Mouse (Mus musculus) B cell, adult 62 days (primary cell): ENCODE data around the gene Ccr3. TPM values are rescaled to one million over a fixed set of nuclear protein-coding genes. Genes with fewer than 3 reads are reported as not detected.

ENCODE experiments used
- total RNA-seq: library from RNA; stranded (reverse); gene quantifications from 4 replicates; pipeline ENCODE4 v1.2.4, GENCODE M21; 2023

The Ccr3 gene
- total RNA-seq: 0.69 to 1.3 TPM (median 0.93 TPM) in 4 replicates

GRCm38 (mm10) chr9:124021672-124022071 lies at the start of gene Ccr3:
Ccr3 (plus strand) TSS chr9:124021972.

GRCm38 (mm10) chr9:123978308-123978707 lies 43.5 kb upstream of the Ccr3 start, which contains the start of gene Ccr1l1:
Ccr1l1 (minus strand) TSS chr9:123978408.

Other genes starting within 250 kb of the Ccr3 start
- gene Cxcr6, start 215.5 kb upstream of the Ccr3 start, total RNA-seq: not detected in 4 replicates
- gene Fyco1, start 170.1 kb upstream of the Ccr3 start, total RNA-seq: 35.9 to 45.9 TPM (median 41.4 TPM) in 4 replicates
- gene Xcr1, start 159.9 kb upstream of the Ccr3 start, total RNA-seq: 0.12 to 0.18 TPM (median 0.13 TPM) in 3 of 4 replicates, not detected in the other
- 1.1 to 1.9 TPM (median 1.6 TPM) in 4 replicates for gene Ccr1, start 53.3 kb upstream of the Ccr3 start, total RNA-seq
- gene Ccr1l1, start 43.6 kb upstream of the Ccr3 start, total RNA-seq: 0.51 TPM in 1 of 4 replicates, not detected in the others
- gene Ccr2, start 80.0 kb downstream of the Ccr3 start, total RNA-seq: 0.33 to 0.72 TPM (median 0.39 TPM) in 4 replicates
- 10.3 to 11.7 TPM (median 10.7 TPM) in 4 replicates for gene Ccr5, start 99.6 kb downstream of the Ccr3 start, total RNA-seq